Mouse (Mus musculus): ENCODE results near the gene Tekt5.
A peak's percentile ranks its signal among the peaks of the same experiment; 100 is the strongest.

DNA sequence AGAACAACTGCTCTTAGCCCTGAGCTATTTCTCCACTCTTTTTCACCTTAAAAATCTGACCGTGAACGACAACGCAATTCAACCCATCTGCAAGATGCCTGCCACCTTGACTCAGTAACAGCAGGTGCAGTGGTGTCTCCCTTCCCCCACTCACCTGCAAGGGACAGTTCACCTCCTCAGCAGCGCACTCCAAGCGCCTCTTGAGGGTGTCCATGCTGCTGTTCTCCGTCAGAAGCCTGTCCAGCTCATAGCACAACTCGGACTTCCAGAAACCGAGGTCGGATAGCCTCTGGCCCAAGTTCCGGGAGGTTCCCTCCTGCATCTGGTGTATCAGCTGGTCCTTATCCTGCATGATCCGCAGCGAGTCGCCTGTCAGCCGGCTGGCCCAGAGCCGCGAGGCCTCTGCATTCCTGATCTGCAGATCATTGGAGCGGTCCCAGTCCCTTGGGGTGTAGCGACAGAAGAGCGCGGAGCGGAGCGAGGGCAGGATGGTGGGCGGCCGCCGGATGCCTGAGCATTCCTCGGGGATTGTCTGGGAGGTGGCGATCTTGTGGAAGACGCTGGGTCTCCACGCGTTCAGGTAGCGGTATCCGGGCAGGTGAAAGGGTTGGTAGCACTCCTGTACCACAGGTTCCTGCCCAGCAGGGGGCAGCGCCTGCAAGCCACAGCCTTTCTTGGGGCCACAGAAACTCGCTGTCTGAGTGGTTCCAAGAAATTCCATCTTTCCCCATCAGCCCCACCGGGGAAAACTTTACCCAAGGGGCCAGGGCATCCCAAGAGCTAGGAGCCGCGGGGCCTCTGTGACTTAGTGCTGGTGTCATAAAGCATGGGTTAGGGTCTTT lies at the start of gene Tekt5:
- peak; percentile 53 for TF ChIP-seq CTCF (IDR thresholded peaks at IDR 0.05; ENCODE audit: extremely low read depth, insufficient read depth, low read length)
- no peak for TF ChIP-seq POLR2A (IDR thresholded peaks at IDR 0.05; ENCODE audit: extremely low read depth, insufficient read depth, low read length)

Data from cortical plate, adult 2 months (tissue).